Comparison of ENCODE assay signal across 8 mouse cellular contexts in genomic region chr13:38657865-38658264, GRCm38 (mm10). TPM values are rescaled to one million over a fixed set of nuclear protein-coding genes. Genes with fewer than 3 reads are reported as not detected.
DNase-seq lines count a peak whose midpoint lies in the region; ATAC-seq and TF ChIP-seq lines count a peak whose summit lies in the region.

No protein-coding gene starts in this region.

- H3K4me2 ChIP-seq in intestine, postnatal 0 days (replicated peaks; ENCODE audit: low read depth) = peak overlapping the region; percentile 69
- peak overlapping the region; percentile 70 for H3K4me2 ChIP-seq in neural tube, embryonic 12.5 days (replicated peaks)

- 18% methylated on average over 4 of the region's 4 CpGs for WGBS in intestine, postnatal 0 days
- 22% methylated on average over 4 of the region's 4 CpGs for WGBS in neural tube, embryonic 12.5 days

- peak overlapping the region; percentile 99 for H3K4me3 ChIP-seq in layer of hippocampus, adult 2 months
- H3K4me3 ChIP-seq in cortical plate, adult 2 months (ENCODE audit: insufficient read depth, low read length) = peak overlapping the region; percentile 81
- peak overlapping the region; percentile 99 for H3K4me3 ChIP-seq in intestine, postnatal 0 days (ENCODE audit: low read depth, low read length)
- peak overlapping the region; percentile 94 for H3K4me3 ChIP-seq in neural tube, embryonic 12.5 days

- no peak overlapping the region for H3K27ac ChIP-seq in layer of hippocampus, adult 2 months
- no peak overlapping the region for H3K27ac ChIP-seq in cortical plate, adult 2 months (ENCODE audit: insufficient read depth, low read length)
- peak overlapping the region; percentile 54 for H3K27ac ChIP-seq in intestine, postnatal 0 days (ENCODE audit: low read depth, low read length)
- H3K27ac ChIP-seq in neural tube, embryonic 12.5 days = no peak overlapping the region

- 0 out of 2 replicates have a peak, but pooled peaks cover 9% of the 10 kb centered on the region for H3K9me3 ChIP-seq in intestine, postnatal 0 days (ENCODE audit: control insufficient read depth)
- no peaks in the 10 kb centered on the region for H3K9me3 ChIP-seq in neural tube, embryonic 12.5 days

- H3K36me3 ChIP-seq in intestine, postnatal 0 days (ENCODE audit: control insufficient read depth, insufficient read depth) = peaks cover 36% of the 10 kb centered on the region
- H3K36me3 ChIP-seq in neural tube, embryonic 12.5 days = peaks cover 32% of the 10 kb centered on the region

- H3K4me1 ChIP-seq in cortical plate, adult 2 months (ENCODE audit: control insufficient read depth, insufficient read depth, low read length) = peaks cover 2% of the 10 kb centered on the region; the same call in 1 of the 2 replicates
- H3K4me1 ChIP-seq in intestine, postnatal 0 days (replicated peaks; ENCODE audit: control insufficient read depth, insufficient read depth, low read length) = 0 out of 2 replicates have a peak, but pooled peaks cover 5% of the 10 kb centered on the region
- H3K4me1 ChIP-seq in neural tube, embryonic 12.5 days = peaks cover 9% of the 10 kb centered on the region

- no peaks in the 10 kb centered on the region for H3K27me3 ChIP-seq in intestine, postnatal 0 days (replicated peaks; ENCODE audit: control insufficient read depth, insufficient read depth, low read length)
- H3K27me3 ChIP-seq in neural tube, embryonic 12.5 days (replicated peaks) = no peaks in the 10 kb centered on the region

- H3K9ac ChIP-seq in intestine, postnatal 0 days (ENCODE audit: low read depth, low read length) = peak overlapping the region; percentile 80; the same call in 1 of the 2 replicates
- peak overlapping the region; percentile 81 for H3K9ac ChIP-seq in neural tube, embryonic 12.5 days

- TF ChIP-seq POLR2A in cortical plate, adult 2 months (IDR thresholded peaks at IDR 0.05; ENCODE audit: extremely low read depth, insufficient read depth, low read length) = no peak

- no peak for ATAC-seq in intestine, postnatal 0 days
- no peak for ATAC-seq in neural tube, embryonic 12.5 days (ENCODE audit: low FRiP score, low read depth)

- TF ChIP-seq CTCF in layer of hippocampus, adult 2 months (conservative IDR thresholded peaks at IDR 0.05) = no peak
- no peak for TF ChIP-seq CTCF in cortical plate, adult 2 months (IDR thresholded peaks at IDR 0.05; ENCODE audit: extremely low read depth, insufficient read depth, low read length)
- no peak for TF ChIP-seq CTCF in intestine, postnatal 0 days (IDR thresholded peaks at IDR 0.05; ENCODE audit: low read depth)

- DNase-seq in layer of hippocampus, adult 2 months (ENCODE audit: low spot score in 2 of 2) = no peak
- no peak for DNase-seq in layer of hippocampus, postnatal 14 days (ENCODE audit: low spot score in 2 of 2)
- no peak for DNase-seq in adrenal gland, postnatal 10 days
- no peak for DNase-seq in right cerebral cortex, adult 18-20 months
- no peak for DNase-seq in spleen, adult 18-20 months

RNA-seq across cellular contexts. Expression of gene Eef1e1, which starts 1.0 kb away (rescaled TPM):
- total RNA-seq in layer of hippocampus, adult 2 months (2021) = 10 to 100 TPM; 30.0 to 30.6 TPM
- total RNA-seq in layer of hippocampus, postnatal 14 days (2021) = 10 to 100 TPM; 31.5 to 32.0 TPM
- 13.8 and 17.5 TPM in 2 replicates for polyA plus RNA-seq in cortical plate, adult 2 months (2012; rRNA removed)
- 34.9 and 37.1 TPM in 2 replicates for polyA plus RNA-seq in intestine, postnatal 0 days (2015; fragmentation: Nextera tagmentation; extraction: Ambion mirVana)
- 65.2 and 68.9 TPM in 2 replicates for polyA plus RNA-seq in neural tube, embryonic 12.5 days (2016; fragmentation: Nextera tagmentation; extraction: Ambion mirVana)
- total RNA-seq in adrenal gland, postnatal 10 days (2021) = 10 to 100 TPM; 24.9 to 33.8 TPM

RNA-seq across cellular contexts. Expression of gene Bloc1s5, which starts 23.0 kb away (rescaled TPM):
- total RNA-seq in layer of hippocampus, adult 2 months (2021) = 10 to 100 TPM in 1 of 2 experiments, 1 to 10 TPM in 1; 9.0 to 11.8 TPM
- 1 to 10 TPM; 6.0 to 9.1 TPM for total RNA-seq in layer of hippocampus, postnatal 14 days (2021)
- polyA plus RNA-seq in cortical plate, adult 2 months (2012; rRNA removed) = 7.1 and 7.2 TPM in 2 replicates
- 10.6 and 11.4 TPM in 2 replicates for polyA plus RNA-seq in intestine, postnatal 0 days (2015; fragmentation: Nextera tagmentation; extraction: Ambion mirVana)
- 24.1 and 25.6 TPM in 2 replicates for polyA plus RNA-seq in neural tube, embryonic 12.5 days (2016; fragmentation: Nextera tagmentation; extraction: Ambion mirVana)
- total RNA-seq in adrenal gland, postnatal 10 days (2021) = 10 to 100 TPM; 20.0 to 25.0 TPM
